In genomic region chr8:122139784-122140183, GRCm38 (mm10) we compare ENCODE assay signal across 9 mouse cellular contexts.
A peak's percentile ranks its signal among the peaks of the same experiment; 100 is the strongest.
DNase-seq lines count a peak whose midpoint lies in the region; ATAC-seq and TF ChIP-seq lines count a peak whose summit lies in the region.
"Had no signal": no experiment of that assay in that cellular context is flagged by ENCODE, and none has a peak within 500 bp of the region (broad histone marks: within the 10 kb centered on the region; RNA-seq: fewer than 3 reads in every experiment).

No protein-coding gene starts in this region.

- no peak for ATAC-seq in CD4-positive, CD25-positive, alpha-beta regulatory T cell, adult 4 months
- peak; percentile 53; the same call in 1 of the 2 replicates for ATAC-seq in heart, embryonic 12.5 days (ENCODE audit: insufficient number of reproducible peaks, low FRiP score)
- ATAC-seq in stomach, embryonic 15.5 days (ENCODE audit: insufficient read depth, low FRiP score, low read depth): peak; percentile 51; the same call in 1 of the 2 replicates

- WGBS in heart, embryonic 12.5 days: 36% methylated on average over 5 of the region's 5 CpGs
- 47% methylated on average over 5 of the region's 5 CpGs for WGBS in macrophage (ENCODE audit: missing documents)
- 33% methylated on average over 5 of the region's 5 CpGs for WGBS in stomach, embryonic 15.5 days

- peaks cover 5% of the 10 kb centered on the region; the same call in 1 of the 2 replicates for H3K79me2 ChIP-seq in macrophage (ENCODE audit: inconsistent target)

- no peaks in the 10 kb centered on the region for H3K36me3 ChIP-seq in heart, embryonic 12.5 days
- H3K36me3 ChIP-seq in macrophage (ENCODE audit: inconsistent target): no peaks in the 10 kb centered on the region
- no peaks in the 10 kb centered on the region for H3K36me3 ChIP-seq in stomach, embryonic 15.5 days
- H3K36me3 ChIP-seq: limb, embryonic 13.5 days had no signal

- no peak overlapping the region for H3K4me2 ChIP-seq in heart, embryonic 12.5 days
- no peak overlapping the region for H3K4me2 ChIP-seq in stomach, embryonic 15.5 days
- H3K4me2 ChIP-seq: limb, embryonic 13.5 days had no signal

- H3K4me3 ChIP-seq in cortical plate, adult 2 months (ENCODE audit: insufficient read depth, low read length): no peak overlapping the region
- H3K4me3 ChIP-seq in heart, embryonic 12.5 days: no peak overlapping the region
- peak overlapping the region; percentile 34 for H3K4me3 ChIP-seq in macrophage (ENCODE audit: inconsistent target)
- no peak overlapping the region for H3K4me3 ChIP-seq in stomach, embryonic 15.5 days (replicated peaks)
- H3K4me3 ChIP-seq: limb, embryonic 13.5 days had no signal

- H3K4me1 ChIP-seq in cortical plate, adult 2 months (ENCODE audit: control insufficient read depth, insufficient read depth, low read length): no peaks in the 10 kb centered on the region
- peaks cover 39% of the 10 kb centered on the region for H3K4me1 ChIP-seq in heart, embryonic 12.5 days (replicated peaks)
- no peaks in the 10 kb centered on the region for H3K4me1 ChIP-seq in stomach, embryonic 15.5 days
- H3K4me1 ChIP-seq: limb, embryonic 13.5 days had no signal

- H3K27ac ChIP-seq in cortical plate, adult 2 months (ENCODE audit: insufficient read depth, low read length): no peak overlapping the region
- H3K27ac ChIP-seq in heart, embryonic 12.5 days (ENCODE audit: poor library complexity, severe bottlenecking): no peak overlapping the region
- H3K27ac ChIP-seq in macrophage: peak overlapping the region; percentile 71
- no peak overlapping the region for H3K27ac ChIP-seq in stomach, embryonic 15.5 days
- H3K27ac ChIP-seq: limb, embryonic 13.5 days had no signal

- peak; percentile 27 for DNase-seq in CD4-positive, CD25-positive, alpha-beta regulatory T cell, adult 2 months (ENCODE audit: low read depth, low spot score)
- peak; percentile 93 to 97 for DNase-seq in adrenal gland, adult (ENCODE audit: inconsistent age in 2 of 2, low spot score in 1 of 2)
- peak; percentile 68 to 86 for DNase-seq in kidney, postnatal 36 days

- no peaks in the 10 kb centered on the region for H3K9me3 ChIP-seq in heart, embryonic 12.5 days (replicated peaks)
- H3K9me3 ChIP-seq in stomach, embryonic 15.5 days: no peaks in the 10 kb centered on the region
- H3K9me3 ChIP-seq: limb, embryonic 13.5 days had no signal

- no peak for TF ChIP-seq POLR2A in cortical plate, adult 2 months (IDR thresholded peaks at IDR 0.05; ENCODE audit: extremely low read depth, insufficient read depth, low read length)

- no peaks in the 10 kb centered on the region for H3K27me3 ChIP-seq in heart, embryonic 12.5 days (replicated peaks)
- H3K27me3 ChIP-seq in stomach, embryonic 15.5 days (replicated peaks): no peaks in the 10 kb centered on the region
- H3K27me3 ChIP-seq: limb, embryonic 13.5 days had no signal

- peak; percentile 46 for TF ChIP-seq CTCF in cortical plate, adult 2 months (IDR thresholded peaks at IDR 0.05; ENCODE audit: extremely low read depth, insufficient read depth, low read length)

- H3K9ac ChIP-seq in heart, embryonic 12.5 days: no peak overlapping the region
- no peak overlapping the region for H3K9ac ChIP-seq in stomach, embryonic 15.5 days
- H3K9ac ChIP-seq: limb, embryonic 13.5 days had no signal

Comparison
In these comparisons a context has a peak if more than half of its experiments do, and no peak if none do; other contexts are left out.
1. DNase-seq: peak in every context shown above with its lines; median percentile 95 in adrenal gland, adult; 77 in kidney, postnatal 36 days; 27 in CD4-positive, CD25-positive, alpha-beta regulatory T cell, adult 2 months.